Mouse (Mus musculus): ENCODE data around the gene Gm14399. TPM values are rescaled to one million over a fixed set of nuclear protein-coding genes. Genes with fewer than 3 reads are reported as not detected.

Gm14399 gene
- polyA plus RNA-seq (2014; fragmentation: Illumina TruSeq; extraction: RNeasy Lipid Tissue Mini Kit (QIAGEN cat#74804); ENCODE audit: low read depth, low replicate concordance) = 6.9 TPM

GRCm38 (mm10) chr2:175141993-175142295 is at the start of gene Gm14399:
Gene Gm14399, minus strand, starts transcription at chr2:175142012.

DNA sequence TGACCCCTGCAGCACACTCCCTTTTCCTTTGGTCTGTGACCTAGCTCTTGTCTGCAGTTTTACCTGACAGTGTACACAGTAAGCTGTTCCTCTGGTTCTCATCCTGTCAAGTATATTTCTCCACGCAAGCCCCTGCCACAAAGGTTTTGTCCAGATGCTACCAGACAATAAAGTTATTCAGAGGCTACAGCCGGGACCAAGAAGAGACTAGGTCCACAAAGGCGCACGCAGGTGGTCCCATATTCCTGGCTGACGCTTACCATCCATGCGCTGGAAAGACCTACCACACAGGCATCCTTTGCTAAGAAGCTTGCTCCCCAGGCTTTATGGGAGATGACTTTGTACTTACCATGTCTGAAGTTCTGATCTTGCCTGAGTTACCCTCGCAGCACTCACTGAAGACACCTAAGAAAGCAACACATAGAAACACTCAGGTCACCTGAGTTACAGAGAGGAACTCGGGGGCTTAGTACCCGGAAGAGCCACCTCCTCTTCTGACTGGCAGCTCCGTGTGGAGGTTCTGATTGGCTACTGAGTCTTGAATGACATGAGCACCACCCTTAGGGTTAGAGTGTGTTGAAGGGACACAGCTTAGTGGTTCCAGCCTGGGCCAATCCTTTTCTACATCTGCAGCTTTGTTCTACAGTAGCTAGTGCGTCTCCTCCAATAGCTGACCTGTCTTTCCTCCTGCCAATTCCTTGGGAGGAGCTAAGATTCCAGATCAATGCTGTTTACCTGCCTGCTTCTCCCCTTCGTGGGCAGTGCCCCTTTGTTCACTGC is 33.8 kb upstream of the Gm14399 start, which contains the start of gene Gm14443:
TSS of gene Gm14443 (minus strand) at position 471 of the 780 bp plus-strand sequence.

Other genes starting within 250 kb of the Gm14399 start
- not detected for gene Gm14444, start 131.8 kb downstream of the Gm14399 start, polyA plus RNA-seq (2014; fragmentation: Illumina TruSeq; extraction: RNeasy Lipid Tissue Mini Kit (QIAGEN cat#74804); ENCODE audit: low read depth, low replicate concordance)
- not detected for gene Gm14393, start 74.2 kb downstream of the Gm14399 start, polyA plus RNA-seq (2014; fragmentation: Illumina TruSeq; extraction: RNeasy Lipid Tissue Mini Kit (QIAGEN cat#74804); ENCODE audit: low read depth, low replicate concordance)
- 0.79 TPM for gene Gm14443, start 33.9 kb upstream of the Gm14399 start, polyA plus RNA-seq (2014; fragmentation: Illumina TruSeq; extraction: RNeasy Lipid Tissue Mini Kit (QIAGEN cat#74804); ENCODE audit: low read depth, low replicate concordance)
- 5.4 TPM for gene Gm14391, start 64.9 kb upstream of the Gm14399 start, polyA plus RNA-seq (2014; fragmentation: Illumina TruSeq; extraction: RNeasy Lipid Tissue Mini Kit (QIAGEN cat#74804); ENCODE audit: low read depth, low replicate concordance)
- 8.8 TPM for gene Gm14440, start 133.1 kb upstream of the Gm14399 start, polyA plus RNA-seq (2014; fragmentation: Illumina TruSeq; extraction: RNeasy Lipid Tissue Mini Kit (QIAGEN cat#74804); ENCODE audit: low read depth, low replicate concordance)
- gene Gm4631, start 196.2 kb upstream of the Gm14399 start, polyA plus RNA-seq (2014; fragmentation: Illumina TruSeq; extraction: RNeasy Lipid Tissue Mini Kit (QIAGEN cat#74804); ENCODE audit: low read depth, low replicate concordance) = 13.1 TPM
- 5.5 TPM for gene Zfp968, start 230.4 kb upstream of the Gm14399 start, polyA plus RNA-seq (2014; fragmentation: Illumina TruSeq; extraction: RNeasy Lipid Tissue Mini Kit (QIAGEN cat#74804); ENCODE audit: low read depth, low replicate concordance)

Measured in heart, adult 10 weeks (tissue).